Mouse (Mus musculus) stomach, postnatal 0 days (tissue): ENCODE measurements around the gene Map7. TPM values are rescaled to one million over a fixed set of nuclear protein-coding genes. Genes with fewer than 3 reads are reported as not detected.

Experiments
- ATAC-seq: fragments of 200-750 bp; cut with Nextera tagmentation; 2 replicates; pipeline ENCODE4 v1.8.0; 2017; ENCODE audit not compliant: low FRiP score, low TSS enrichment
- DNase-seq: peaks from one replicate; pipeline ENCODE4 v3.0.0-alpha.2; 2016; ENCODE audit warnings: low spot score
- H3K27ac ChIP-seq: fragments of 300-500 bp; sonication (generic); replicated peaks from 2 replicates; pipeline ENCODE4 v1.5.1; 2014; ENCODE audit warnings: mild to moderate bottlenecking, control low read depth
- H3K27me3 ChIP-seq: fragments of 300-500 bp; sonication (generic); 2 replicates; pipeline ENCODE4 v1.6.1; 2014; ENCODE audit warnings: low read length; ENCODE audit not compliant: control insufficient read depth, insufficient read depth
- H3K36me3 ChIP-seq: fragments of 300-500 bp; sonication (generic); 2 replicates; pipeline ENCODE4 v1.6.1; 2014; ENCODE audit warnings: low read length, mixed read lengths; ENCODE audit not compliant: control insufficient read depth, insufficient read depth
- H3K4me1 ChIP-seq: fragments of 300-500 bp; sonication (generic); replicated peaks from 2 replicates; pipeline ENCODE4 v1.6.1; 2014; ENCODE audit warnings: antibody characterized with exemption; ENCODE audit not compliant: control insufficient read depth, insufficient read depth
- H3K4me2 ChIP-seq: fragments of 300-500 bp; sonication (generic); replicated peaks from 2 replicates; pipeline ENCODE4 v1.6.1; 2014; ENCODE audit warnings: low read depth, mild to moderate bottlenecking, control low read depth, moderate library complexity
- H3K4me3 ChIP-seq: fragments of 300-500 bp; sonication (generic); 2 replicates; pipeline ENCODE4 v1.5.1; 2014; ENCODE audit warnings: low read depth, low read length, control low read depth
- H3K9ac ChIP-seq: fragments of 300-500 bp; sonication (generic); 2 replicates; pipeline ENCODE4 v1.6.1; 2014; ENCODE audit warnings: mild to moderate bottlenecking, low read length, control low read depth, mixed read lengths
- H3K9me3 ChIP-seq: fragments of 300-500 bp; sonication (generic); 2 replicates; pipeline ENCODE4 v1.6.1; 2016; ENCODE audit warnings: low read length; ENCODE audit not compliant: control insufficient read depth
- CTCF ChIP-seq: IDR thresholded peaks from 2 replicates; pipeline ENCODE4 v1.5.1; 2016; ENCODE audit warnings: antibody characterized with exemption, low read depth, mild to moderate bottlenecking, moderate library complexity
- EP300 ChIP-seq: optimal IDR thresholded peaks from 2 replicates; pipeline ENCODE3; 2016; ENCODE audit warnings: antibody characterized with exemption
- microRNA-seq: library from miRNA; unstranded; fragments of <30 nt; microRNA quantifications from one replicate; pipeline ENCODE4, GENCODE M21; 2016
- polyA plus RNA-seq: library from polyadenylated mRNA; unstranded; fragments of >200 nt; fragmentation: Nextera tagmentation; extraction: Ambion mirVana; gene quantifications from 2 replicates; pipeline ENCODE4 v1.2.1, GENCODE M21; 2015

Map7 gene
- polyA plus RNA-seq, 1 experiment from 2014 or later: 23.0 TPM

GRCm38 (mm10) chr10:20326226-20326625 lies 178.0 kb downstream of the Map7 start:
- DNase-seq (no peak), ATAC-seq (no peak)
- Histone ChIP-seq H3K27me3 (no peaks in the 10 kb centered on the region), H3K9ac (no peak overlapping the region), H3K9me3 (no peaks in the 10 kb centered on the region), H3K4me3 (no peak overlapping the region), H3K36me3 (peaks cover 15% of the 10 kb centered on the region), H3K27ac (no peak overlapping the region), H3K4me2 (no peak overlapping the region), H3K4me1 (no peaks in the 10 kb centered on the region)
- TF ChIP-seq CTCF (no peak), EP300 (no peak)

Small RNA genes within 50 kb of the gene (microRNA-seq; reads per million reads assigned to microRNA genes)
- not detected for gene Mir6413

Other genes starting within 250 kb of the Map7 start
- 56.0 and 60.8 TPM in 2 replicates for gene Pex7, start 240.8 kb upstream of the Map7 start, polyA plus RNA-seq
- 2.4 and 3.1 TPM in 2 replicates for gene Map3k5, start 214.0 kb upstream of the Map7 start, polyA plus RNA-seq
- gene Bclaf1, start 164.0 kb downstream of the Map7 start, polyA plus RNA-seq: 36.7 and 39.4 TPM in 2 replicates
- gene Mtfr2, start 199.3 kb downstream of the Map7 start, polyA plus RNA-seq: 0.63 and 0.71 TPM in 2 replicates